Mouse (Mus musculus) 3T3-L1 (cell line): ENCODE data around the gene Klhl2.
A peak's percentile ranks its signal among the peaks of the same experiment; 100 is the strongest.

Source experiments
- DNase-seq: peaks from one replicate; pipeline ENCODE4 v3.0.0-alpha.2; 2015; ENCODE audit warnings: low read depth, low spot score

Gene Klhl2

DNA sequence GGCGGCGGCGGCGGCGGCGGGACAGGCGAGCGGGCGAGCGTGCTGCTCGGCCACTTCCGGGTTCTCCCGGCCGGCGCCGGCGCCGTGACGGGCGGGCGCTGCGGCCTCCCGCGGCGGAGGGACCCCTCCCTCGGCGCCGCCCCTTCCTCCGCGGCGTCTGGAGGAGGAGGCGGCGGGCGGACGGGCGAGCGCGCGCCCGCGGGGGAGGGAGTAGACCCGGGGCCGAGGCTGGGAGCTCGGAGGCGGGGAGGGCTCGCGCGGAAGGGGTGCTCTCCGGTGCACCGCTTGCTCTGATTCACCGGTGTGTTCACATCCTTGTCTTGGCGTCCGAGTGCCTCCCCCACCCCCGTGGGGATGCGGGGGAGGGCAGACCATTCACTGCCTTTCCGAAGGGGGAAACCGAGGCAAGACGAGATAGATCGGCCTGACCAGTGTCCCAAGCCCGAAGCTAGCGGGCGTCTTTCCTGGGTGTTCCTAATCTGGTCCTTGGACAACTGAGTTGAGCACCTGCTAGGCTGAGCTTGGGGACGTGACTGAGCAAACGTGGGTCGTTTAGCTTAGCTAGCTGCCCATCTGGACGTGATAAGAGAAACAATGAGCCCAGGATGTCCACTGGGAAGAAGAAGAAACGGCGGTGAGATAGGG is at the start of gene Klhl2:
Gene Klhl2, minus strand, starts transcription at position 121 of the 645 bp plus-strand sequence.
- DNase-seq: peak; percentile 38

DNA sequence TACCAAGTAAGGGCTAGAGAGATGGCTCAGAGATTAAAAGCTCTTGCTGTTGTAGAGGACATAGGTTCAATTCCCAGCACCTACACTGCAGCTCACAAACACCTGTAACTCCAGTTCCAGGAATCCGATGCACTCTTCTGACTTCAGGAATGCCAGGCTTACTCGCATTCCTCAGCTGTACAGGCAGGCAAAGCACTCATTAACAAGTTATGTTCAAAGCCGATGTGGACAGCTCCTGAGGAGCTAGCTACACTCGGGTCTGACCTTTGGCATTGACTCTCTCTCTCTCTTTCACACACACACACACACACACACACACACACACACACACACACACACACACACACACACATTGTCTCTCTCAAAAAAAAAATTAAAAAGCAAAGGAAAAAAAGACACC is 48.9 kb upstream of the Klhl2 start:
- DNase-seq: no peak

DNA sequence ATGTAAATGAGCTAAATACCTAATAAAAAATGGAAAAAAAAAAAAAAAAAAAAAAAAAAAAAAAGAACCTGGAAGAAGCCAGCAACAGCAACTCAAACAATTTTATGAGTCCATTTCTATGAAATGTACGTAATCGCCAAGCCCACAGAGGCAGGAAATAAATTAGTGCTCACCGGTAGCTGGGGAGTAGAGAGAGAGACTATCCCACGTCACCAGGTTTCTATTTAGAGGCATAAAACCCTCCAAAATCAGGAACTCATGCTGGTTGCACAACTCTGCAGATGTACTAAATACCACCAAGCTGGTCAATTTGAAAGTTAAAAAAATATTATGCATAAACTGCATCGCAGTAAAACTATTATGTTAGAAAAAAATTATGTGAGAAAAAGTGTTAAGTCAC is 46.9 kb upstream of the Klhl2 start:
- no peak for DNase-seq

DNA sequence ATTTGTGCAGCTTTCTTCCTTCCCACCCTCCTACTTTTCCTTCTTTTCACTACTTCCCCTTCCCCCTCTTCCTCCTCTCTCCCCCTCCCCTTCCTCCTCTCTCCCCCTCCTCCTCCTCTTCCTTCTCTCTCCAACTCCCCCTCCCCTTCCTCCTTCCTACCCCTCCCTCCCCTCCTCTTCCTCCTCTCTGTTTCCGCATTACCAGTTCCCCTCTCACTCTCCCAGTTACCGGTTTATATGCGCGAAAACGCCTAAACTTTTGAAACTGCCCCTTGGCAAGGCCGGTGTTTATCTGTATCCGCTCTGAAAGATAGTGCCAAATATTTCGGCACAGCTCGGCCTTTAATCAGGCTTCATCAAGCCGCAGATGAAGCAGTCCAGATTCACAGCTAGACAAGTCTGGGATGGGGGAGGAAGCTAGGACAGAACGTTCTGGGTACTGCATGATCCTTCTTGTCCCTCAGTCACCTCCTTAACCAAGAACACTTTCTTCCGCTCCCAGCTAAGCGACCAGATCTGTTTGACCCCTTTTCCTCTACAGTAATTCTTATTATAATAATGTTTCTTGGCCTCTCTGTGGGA is 30.9 kb upstream of the Klhl2 start:
- DNase-seq: no peak

DNA sequence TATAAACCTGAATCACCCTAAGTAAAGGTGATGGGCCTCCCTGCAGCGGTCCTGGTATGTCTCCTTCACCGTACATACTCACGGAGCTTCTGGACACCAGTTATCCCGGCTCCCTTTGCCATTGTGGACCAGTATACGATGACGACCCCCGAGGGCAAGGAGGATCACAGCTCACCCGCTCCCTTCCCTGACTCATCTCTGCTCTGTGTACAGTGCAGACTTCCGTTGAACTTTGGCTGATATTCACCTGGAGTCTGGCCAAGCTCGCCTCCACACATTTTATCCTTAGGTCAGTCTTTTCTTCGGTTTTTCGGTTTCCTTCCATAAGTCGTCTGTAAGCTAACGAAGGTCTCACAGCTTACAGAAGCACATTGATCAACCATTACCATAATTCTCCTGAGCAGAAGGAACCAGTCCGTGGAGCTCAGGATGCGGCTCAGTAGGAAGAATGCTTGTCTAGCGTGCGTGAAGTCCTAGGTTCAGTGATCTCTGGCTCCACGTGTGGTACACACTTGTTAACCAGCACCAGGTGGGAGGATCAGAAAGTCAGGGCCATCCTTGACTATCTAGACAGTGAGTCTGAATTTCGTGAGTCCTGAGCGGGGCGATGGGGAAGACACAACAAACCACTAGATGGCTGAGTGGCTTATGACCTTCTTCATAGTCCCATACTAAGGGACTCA is 28.0 kb upstream of the Klhl2 start:
- DNase-seq: peak; percentile 55

DNA sequence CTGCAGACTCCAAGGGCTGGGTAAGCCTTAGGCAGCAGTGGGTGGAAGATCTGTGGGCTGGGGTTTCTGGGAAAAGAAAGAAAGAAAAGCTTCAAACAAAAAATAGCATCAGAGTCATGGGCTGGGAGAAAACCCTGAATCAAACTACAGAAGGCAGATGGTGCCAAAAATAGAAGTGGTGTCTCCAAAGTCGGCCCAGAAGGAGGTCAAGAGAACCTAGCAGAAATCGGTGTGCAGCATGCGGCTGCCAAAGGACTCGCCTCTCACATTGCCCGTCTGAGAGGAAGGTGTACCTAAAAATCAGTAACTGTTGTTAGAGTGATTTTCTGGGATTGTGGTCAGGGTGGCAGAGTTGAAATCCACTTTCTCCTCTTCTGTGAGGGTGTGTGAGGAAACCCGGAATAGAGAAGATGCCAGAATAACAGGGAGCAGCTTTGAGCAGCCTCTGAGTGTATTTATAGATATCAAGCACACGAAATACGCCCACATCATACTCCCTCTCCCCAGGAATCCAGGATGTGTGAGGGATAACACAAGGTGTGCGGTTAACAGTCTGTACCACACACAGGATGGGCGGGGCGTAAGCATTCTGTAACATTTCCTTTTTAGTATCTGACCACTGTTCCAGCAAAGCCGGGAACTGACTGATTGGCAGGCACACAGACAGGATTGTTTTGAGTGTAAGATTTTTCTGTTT is 21.8 kb upstream of the Klhl2 start:
- no peak for DNase-seq

DNA sequence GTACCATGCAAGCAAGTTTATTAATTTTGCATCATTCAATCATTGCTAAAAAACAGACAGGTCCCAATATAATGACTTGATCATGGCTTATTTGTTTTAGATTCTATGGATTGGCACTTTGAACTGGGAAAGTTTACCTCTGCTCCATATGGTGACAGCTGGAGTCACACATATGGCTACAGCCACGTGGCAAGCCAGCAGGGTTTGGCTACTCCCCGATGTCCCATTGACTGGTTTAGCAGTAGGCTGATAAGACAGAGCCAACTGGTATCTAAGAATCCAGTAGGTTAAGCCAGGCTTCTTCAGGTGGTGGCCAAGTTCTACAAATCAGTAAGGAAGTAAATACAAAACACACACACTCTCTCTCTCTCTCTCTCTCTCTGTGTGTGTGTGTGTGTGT is 20.4 kb upstream of the Klhl2 start:
- DNase-seq: no peak

DNA sequence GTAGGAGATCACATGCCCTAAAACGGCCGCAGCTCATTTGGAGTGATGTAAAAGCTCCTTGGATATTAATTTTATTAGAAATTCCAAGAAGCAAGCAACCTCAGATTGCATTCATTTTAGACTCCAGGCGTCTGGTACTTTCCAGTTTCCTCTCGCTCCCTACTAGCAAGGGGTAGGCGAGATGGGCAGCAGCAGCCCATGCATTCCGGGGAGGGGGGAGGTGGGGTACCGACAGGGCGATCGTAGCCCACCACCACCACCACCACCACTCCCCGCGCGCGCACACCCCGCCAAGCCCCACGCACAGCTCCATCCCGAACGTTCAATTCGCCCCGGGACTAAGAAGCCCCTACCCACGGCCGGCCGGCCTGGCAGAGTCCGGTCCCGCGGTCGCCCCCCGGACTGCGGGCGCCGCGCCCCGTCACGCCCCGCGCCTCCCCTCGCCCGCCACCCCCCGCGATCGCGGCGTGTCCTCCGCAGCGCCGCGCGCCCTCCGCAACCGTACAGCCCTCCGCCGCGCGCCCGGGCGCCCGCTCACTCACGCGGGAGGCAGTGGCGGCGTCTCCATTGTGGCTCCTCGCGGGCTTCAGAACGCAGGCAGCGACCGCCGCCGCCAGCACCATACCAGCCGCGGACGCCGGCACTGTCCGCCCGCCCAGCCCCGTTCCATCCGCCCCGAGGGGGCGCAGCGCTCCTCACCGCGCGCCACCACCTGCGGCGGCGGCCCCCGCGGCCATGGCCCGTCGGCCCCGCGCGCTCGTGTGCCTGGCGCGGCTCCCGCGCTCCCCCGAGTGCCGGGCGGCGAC is 523 bp downstream of the Klhl2 start:
- DNase-seq: peak; percentile 27

DNA sequence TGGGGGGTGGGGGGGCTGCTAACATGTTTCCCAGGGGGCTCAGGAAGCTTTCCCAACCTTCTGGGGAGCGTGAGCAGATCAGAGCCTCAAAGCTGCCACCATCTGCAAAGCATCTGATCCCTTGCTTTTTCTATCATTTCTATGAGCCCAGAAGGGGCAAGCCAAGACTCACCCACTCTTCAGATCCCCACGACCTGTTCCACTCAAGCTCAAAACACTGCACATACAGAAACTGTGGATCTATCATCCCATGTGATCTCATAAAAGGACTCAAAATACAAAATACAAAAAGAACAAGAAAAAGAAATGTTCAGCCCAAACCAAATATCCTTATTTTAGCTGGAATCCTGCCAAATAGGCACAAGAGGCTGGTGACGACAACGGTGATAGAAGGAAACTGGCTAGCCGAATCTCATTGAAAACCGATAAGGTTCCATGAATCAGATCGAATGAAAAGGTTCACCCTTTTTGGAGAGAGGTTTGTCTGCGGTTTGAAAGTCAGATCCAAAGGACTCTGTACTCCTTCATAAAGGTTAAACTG is 1.5 kb downstream of the Klhl2 start:
- no peak for DNase-seq

DNA sequence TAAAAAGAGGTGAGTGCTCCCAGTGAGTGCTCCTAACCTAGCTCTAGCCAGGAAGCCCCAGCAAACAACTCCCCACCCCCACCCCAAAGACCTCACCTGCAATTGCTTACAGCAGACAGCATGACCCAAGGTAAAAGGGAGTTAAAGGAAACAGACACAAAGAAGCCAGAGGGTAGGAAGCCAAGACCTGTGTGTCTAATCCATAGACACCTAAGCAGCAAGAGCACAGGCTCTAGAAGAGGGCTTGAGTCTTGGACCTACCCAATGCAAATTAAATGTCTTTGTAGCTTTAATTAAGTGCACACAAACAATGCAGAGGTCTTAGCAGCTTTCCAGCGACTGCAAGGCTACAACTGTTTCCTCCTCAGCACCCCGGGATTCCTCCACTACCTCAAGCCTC is 2.2 kb downstream of the Klhl2 start:
- no peak for DNase-seq

DNA sequence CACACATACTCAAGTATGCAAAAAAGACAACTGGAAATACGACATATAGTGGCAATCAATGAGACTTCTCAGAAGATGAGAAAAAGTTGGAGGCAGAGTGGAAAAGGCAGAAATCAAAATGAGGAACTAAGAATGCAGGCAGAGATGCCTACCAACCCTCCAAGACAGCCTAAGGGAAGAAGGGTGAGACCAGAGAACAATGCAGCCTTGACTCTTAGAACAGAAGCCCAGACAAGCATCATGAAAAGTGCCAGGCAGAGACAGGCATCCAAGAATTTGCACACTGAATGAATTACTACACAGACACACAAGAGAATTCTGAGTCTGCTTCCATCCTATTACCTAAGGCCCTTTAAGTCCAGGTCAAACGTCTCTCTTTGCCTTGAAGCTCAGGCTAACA is 2.6 kb downstream of the Klhl2 start:
- DNase-seq: no peak

DNA sequence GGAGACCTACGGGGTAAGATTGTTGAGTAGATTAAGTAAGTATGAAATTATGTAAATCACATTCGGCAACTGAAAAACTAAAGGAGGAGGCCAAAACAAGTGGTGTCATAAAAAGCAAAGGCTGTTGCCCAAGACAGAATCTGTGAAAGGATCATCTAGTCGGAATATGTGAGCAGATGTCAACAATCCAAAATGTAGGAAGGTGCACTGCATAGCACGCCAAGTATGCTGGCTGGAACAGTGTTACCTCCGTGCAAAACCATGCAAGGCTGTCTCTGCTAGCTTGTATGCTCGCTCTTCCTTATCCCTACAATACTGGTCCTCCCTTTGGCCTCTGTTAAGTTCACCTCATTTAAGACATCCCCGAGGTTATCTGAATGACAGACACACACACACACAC is 4.5 kb downstream of the Klhl2 start:
- DNase-seq: no peak

DNA sequence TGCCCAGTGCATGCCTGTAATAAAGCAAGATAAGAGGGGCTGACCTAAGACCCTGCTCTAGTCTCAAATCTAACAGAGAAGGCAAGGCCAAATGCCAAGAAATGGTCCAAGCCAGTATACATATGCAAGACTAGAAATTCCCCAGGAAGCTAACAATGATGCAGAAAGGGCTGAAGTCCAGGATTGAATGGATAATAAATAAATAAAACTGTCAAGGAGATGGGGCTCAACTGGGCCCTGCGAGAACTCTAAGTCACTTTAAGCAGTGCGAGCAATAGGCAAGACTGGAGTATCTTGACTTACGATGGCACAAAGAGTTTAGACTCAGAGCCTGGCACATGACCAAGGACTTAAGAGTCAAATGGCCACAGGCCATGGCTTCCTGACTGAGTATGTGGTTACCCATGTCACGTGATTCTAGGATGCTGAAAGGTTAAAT is 5.8 kb downstream of the Klhl2 start:
- peak; percentile 82 for DNase-seq

DNA sequence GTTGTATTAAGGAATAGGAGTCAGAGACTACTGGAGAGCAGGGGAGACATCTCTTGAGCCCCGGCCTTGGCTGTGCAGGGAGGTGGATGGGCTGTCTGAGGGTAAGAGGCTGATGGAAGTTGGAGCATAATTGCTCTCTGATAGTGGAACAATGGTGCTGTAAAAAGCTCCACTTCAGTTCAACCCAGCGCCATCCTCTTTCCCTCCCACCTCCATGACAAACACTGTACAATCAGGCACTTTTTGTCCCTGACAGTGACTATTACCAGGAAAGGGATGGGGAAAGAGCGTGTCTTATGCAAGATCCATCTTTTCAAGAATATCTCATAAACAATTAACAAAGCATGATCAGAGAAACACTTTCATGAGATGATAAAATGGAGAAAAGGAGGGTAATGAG is 6.6 kb downstream of the Klhl2 start:
- DNase-seq: no peak

DNA sequence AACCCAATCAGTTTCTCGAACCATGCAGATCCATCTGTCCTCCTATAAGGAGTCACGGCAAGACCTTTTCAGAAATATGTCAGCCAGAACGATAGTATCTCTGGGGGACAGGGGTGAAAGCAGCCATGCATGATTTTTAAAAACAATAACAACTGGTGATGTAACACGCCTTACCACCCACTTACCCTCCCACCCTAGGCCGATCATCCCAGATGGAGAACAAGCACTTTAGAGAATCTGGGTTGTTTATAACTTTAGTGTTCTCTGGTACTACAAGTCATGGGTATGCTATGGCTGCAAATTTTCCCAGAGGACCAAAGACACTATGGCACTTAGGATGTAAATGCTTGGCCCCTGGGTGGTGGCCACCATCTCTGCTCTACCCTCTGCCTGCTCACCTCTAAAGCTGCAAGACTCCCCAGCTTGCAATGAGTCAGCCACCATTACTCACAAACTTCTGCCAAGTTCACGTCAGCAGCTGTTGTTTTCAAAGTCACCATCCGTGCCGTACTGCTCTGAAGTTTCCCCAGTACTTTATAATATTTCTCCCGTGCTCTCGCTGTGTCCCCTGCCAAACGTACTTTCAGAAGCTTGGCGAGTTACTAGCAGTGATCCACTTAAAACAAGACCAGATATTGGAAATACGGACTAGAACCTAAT is 7.9 kb downstream of the Klhl2 start:
- peak; percentile 95 for DNase-seq

DNA sequence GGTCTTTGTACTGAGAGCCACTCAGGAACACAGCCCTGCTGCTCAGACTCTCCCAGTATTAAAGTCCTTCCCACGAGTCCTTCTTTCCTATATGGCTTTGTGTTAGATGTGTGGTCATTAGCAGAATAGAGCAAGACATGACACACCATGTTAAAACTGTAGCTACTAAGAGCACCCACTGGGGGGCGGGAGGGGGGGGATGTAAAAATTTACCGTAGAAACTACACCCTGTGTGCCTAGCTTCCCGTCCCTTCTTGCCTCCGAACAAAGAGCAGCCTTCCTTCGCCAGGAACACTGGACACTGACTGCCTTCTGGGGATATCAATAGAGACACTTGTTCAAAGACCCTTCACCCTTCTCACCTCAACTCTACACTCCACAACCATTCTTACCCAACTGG is 10.2 kb downstream of the Klhl2 start:
- DNase-seq: no peak

DNA sequence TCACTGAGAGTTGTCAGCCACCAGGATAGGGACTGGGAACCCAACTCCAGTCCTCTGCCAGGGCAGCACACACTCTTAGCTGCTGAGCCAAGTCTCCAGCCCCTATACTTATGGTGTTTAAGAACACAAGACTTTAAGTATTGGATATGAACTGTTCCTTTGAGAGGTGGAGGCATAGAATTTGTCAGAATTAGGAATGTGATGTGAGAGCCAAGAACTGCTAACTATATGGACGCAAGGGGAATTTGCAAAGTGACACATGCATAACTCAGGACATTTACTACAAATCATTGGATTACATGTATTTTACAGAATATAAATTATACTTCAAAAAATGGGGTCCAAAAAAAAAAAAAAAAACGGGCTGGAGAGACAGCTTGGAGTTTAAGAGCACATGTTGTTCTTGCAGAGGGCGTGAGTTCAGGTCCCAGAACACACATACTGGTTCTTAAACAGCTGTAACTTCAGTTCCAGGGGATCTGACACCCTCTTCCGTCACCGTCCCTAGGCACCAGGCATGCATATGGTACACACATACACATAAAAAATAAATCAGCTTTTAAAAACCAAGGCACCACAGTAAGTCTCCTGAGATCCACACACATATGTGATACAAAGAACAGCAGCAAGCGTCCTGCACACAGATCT is 14.2 kb downstream of the Klhl2 start:
- DNase-seq: peak; percentile 21

DNA sequence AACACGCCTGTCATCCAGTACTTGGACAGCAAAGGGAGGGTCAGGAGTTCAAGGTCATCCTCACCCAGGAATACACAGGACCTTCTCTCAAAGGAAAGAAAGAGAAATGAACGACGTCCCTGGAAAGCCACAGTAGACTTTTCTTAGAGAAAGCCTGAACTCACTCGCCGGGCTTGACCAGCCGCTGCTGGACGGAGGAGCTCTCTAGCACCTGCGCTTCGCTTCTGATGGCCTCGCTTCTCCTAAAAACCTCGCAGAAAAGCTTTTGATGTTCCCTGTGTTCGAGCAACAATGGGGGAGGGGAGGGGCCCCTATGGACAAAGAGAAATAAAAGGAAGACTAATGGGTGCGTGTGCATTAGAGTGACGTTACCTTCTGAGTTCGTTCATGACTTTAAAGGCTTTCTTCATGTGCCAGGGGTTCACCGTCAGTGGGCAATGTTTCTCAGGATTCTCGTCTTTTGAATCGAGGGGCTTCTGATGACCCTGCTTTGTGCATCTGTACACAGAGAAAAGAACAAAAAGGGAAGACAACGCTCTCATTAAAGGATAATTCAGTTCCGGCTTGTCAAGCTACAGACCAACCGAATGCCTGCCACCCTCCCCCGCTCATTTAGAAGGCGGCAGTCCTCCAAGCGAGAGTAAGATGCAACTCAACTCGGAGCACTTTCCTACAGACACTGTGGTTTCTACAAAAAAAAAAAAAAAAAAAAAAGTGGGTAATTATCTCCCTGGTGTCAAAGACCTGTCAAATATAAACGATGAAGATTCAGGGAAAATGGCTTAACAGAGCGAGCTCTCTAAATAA is 15.5 kb downstream of the Klhl2 start:
- DNase-seq: no peak

DNA sequence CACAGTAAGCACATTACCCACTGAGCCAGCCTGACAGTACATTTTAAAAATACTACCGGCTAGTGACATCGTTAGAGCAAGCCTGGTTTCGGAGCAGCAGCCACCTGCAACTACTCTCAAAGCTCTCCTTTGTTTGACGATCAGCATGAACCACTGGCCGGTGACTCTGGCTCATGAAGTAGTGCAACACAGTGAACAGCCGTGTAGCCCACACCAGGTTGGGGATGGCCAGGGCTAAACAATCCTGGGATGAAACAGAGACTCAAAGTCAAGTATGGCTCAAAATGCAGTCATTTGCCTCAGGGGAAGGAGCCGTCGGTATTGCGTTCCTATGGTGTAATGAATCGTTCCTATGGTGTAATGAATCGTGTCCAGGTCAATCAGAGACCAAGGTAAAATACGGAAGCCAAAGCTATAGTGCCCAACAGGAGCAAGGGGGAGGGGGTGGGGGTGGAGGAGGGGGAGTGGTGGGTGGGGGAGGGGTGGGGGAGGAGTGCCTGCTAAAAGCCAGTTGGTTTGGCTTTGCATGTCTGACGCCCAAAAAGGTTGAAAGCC is 17.2 kb downstream of the Klhl2 start:
- DNase-seq: no peak
